Mouse (Mus musculus): ENCODE measurements at regions not wholly inside any gene's neighbourhood (a gene's known extent, or its start where the extent isn't known, plus 50 kb on each side); places are given as distances from the start of the nearest gene placed in this dataset.

DNA sequence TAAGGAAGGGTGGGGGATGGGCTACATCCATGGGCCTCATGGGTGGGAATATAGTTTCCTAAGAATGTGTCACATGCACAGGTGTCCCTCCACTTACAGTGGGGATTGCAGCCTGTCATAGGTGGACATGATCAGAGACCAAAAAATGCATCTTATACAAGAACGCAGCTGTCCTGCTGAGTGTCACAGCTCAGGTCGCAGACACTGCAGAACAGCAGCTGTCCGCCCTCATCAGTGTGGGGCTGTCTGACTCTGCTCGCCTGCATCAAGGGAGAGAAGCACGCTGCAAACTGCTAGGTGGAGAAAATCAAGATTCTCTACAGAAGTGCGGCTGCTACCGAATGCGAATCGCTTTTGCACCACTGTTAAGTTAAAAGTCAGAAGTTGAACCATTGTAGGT is 158.6 kb upstream of the Csf3r start:
- DNase-seq = no peak
- intact Hi-C loops (cut with DNase I; ENCODE audit: low total_unique reads) = no loop called here

DNA sequence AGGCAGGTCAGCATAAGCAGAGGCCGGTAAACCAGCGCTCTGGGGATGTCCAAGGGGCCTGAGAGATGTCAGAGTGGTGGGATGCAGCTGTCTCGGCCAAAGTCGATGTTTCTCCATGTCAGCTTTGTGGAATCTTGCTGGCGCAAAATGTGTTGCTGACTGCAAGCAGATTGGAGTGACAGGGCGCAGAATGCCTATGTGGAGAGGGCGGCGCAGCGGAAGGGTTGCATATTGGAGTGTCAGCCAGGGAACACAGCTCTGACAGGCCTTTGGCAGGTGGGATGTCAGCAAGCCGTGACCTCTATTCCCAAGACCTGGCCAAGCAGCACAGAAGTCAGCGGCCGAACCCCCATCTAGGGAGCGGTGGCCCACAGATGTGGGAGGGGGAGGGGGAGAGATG is 153.1 kb upstream of the Csf3r start:
- intact Hi-C loops (cut with DNase I; ENCODE audit: low total_unique reads) = no loop called here
- no peak for DNase-seq

DNA sequence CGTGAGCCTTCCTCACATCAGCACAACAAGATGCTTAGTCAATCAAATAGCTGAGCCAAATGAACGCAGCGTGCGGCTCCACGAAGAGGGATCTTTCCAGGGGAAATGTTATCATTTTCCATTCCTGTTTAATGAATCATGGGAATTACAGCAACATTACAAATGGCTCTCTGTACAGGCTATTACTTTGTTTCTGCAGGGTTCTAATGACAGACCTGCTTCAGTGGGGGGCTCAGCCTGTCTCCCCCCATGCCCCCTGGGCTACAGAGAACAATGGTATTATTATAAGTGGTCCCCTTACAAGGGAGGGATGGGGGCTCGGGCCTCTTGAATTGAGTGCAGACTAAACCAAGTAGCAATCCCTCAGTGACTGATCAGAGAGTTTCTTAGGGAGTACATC is 144.3 kb upstream of the Csf3r start:
- DNase-seq = no peak
- intact Hi-C loops (cut with DNase I; ENCODE audit: low total_unique reads) = no loop called here

DNA sequence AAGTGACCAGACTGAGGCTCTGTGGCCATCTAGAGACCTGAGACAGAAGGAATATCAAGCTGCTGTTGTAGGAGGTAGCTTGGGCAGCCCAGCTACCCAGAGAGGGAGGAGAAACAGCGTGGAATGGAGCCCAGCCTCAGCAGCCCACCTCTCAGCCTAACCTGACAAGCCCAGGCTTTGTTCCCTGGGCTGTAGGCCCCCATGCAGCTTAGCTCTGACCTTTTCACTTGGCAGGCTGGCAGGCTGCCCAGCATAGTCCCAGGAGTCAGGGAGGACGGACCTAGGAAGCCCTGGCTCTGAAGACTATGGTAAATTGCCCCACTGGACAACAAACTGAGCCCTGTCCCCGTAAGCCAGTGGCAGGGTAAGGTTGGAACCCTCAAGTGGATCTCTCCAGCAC is 141.8 kb upstream of the Csf3r start:
- intact Hi-C loops (cut with DNase I; ENCODE audit: low total_unique reads) = no loop called here
- DNase-seq = peak; percentile 17

DNA sequence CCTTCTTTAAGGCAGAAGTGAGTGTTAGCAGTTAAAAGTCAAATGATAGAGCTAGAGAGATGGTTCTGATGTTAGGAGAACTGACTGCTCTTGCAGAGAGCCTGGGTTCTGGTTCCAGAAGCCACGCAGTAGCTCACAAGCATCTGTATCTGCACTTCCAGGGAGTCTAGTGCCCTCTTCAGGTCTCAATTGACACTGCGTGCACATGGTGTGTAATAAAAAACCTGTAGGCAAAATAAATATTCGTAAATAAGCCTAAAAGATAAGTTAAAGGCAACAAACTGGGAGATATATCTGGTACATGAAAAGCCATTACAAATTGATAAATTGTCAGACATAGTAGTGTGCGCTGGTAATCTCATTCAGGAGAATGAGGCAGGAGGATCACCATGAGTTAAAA is 133.8 kb upstream of the Csf3r start:
- intact Hi-C loops (cut with DNase I; ENCODE audit: low total_unique reads) = no loop called here

DNA sequence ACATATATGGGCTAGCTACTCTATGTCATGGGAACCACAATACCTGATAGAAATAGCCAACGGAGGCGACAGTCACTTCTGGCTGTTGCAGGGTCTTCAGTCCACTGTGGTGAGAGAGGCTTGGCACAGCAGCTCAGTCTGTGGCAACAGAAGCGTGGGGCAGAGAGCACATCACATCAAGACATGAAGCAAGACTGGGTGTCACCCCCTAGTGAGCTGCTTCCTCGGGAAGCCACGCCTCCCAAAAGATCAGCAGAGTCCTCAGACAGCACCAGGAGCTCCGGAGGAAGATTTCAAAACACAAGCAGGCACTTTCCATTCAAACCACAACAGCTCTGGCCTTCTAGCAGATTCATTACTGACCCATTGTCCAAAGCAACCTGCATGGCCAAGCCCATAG is 131.2 kb upstream of the Csf3r start:
- intact Hi-C loops (cut with DNase I; ENCODE audit: low total_unique reads) = no loop called here
- no peak for DNase-seq

More for the DNA sequence above, 133.8 kb upstream of the Csf3r start:
- DNase-seq = no peak

DNA sequence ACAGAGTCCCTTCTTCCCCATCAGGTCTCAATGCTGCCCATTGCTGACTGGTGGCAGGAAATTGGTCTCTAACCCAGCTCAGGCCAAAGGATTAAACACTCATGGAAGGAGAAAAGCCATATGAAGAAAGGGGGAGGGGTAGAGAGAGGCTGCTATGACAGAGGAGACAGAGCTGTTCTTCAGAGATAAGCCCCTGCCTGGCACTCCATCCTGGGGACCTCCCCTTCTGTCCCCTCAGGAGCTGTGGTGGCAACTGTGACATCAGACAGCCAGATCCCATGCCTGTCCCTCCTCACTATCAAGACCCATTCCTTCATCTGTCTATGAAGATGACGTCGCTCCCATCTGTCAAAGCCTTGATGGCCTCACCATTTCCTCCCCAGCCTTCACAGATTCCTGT is 126.6 kb upstream of the Csf3r start:
- DNase-seq = no peak
- intact Hi-C loops (cut with DNase I; ENCODE audit: low total_unique reads) = no loop called here

DNA sequence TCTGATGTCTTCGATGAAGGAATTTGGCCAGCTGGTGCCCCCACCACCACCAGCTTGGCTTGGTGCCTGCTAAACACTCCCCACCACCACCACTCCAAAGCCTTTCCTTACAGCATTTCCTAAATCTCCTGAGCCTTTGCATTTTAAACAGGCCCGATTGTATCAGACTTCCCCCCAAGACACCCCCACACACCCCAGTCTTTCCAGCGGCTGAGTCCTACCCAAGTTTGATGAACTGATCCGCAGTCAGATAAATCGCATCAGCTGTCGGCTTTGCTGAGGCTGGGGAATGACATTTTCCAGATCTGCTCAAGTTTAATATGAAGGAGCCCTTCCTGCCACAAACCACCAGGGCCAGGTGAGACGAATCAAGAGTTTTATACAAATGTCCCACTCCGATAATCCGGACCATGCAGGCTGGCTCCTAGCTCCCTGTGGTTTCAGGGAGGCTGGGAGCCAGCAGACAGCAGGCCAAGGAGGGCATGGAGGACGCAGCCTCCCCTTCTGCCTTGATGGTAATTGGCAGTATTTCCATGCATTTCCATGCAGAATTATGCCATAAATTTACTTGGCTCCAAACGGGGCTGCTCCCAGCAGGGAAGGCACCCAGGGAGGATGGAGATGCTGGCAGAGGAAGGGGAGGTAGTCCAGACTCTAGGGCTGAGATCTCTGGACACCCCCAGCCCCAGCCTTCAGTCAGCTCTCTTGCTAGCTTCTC is 125.6 kb upstream of the Csf3r start:
- DNase-seq = no peak
- intact Hi-C loops (cut with DNase I; ENCODE audit: low total_unique reads) = no loop called here

DNA sequence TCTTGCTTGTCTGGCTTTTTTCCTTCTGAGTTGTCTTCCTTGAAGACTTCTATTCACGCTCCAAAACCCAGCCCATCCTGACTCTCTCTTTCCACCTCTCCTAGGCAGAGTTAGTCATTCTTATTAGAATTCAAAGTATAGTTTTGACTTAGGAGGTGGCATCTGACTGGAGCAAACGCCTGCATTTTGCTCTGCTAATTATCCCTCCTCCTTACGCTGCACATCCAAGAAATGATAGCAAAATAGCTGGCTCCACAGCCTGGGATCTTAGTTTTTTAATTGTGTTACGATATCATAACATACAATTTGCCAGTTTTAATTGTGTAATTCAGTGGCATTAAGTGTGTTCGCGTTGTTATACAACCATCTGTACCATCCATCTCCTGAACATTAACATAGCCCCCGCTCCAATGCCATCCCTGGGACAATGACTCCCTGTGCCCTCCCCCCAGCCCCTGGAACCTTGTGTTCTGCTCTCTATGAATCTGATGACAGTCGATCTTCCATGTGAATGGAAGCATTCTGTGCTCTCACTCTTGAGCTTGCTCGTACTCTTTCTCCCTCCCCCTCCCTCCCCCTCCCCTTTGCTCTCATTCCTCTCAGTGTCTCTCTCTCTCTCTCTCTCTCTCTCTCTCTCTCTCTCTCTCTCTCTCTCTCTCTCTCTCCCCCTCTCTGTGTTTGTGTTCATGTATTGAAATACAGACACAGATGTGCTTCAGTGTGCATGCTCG is 122.6 kb upstream of the Csf3r start:
- intact Hi-C loops (cut with DNase I; ENCODE audit: low total_unique reads) = no loop called here

DNA sequence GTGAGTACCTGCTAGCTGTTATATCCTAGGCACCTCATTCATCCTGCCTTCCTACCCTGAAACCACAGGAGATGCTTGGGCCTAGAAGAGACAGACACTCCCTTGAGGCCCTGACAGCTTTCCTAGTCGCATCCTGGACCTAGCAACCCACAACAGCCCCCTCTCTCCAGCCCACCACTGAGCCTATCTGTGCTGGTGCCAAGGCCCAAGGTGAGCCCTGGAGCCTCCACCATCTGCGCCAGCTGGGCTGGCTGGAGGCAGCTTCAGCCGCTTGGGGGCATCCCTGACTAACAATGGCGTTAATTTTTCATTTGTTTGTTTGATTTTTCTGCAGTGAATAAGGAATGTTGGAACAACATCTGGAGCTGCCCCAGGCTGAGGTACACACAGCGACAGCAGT is 118.1 kb upstream of the Csf3r start:
- intact Hi-C loops (cut with DNase I; ENCODE audit: low total_unique reads) = no loop called here
- no peak for DNase-seq

More for the DNA sequence above, 122.6 kb upstream of the Csf3r start:
- DNase-seq = no peak

DNA sequence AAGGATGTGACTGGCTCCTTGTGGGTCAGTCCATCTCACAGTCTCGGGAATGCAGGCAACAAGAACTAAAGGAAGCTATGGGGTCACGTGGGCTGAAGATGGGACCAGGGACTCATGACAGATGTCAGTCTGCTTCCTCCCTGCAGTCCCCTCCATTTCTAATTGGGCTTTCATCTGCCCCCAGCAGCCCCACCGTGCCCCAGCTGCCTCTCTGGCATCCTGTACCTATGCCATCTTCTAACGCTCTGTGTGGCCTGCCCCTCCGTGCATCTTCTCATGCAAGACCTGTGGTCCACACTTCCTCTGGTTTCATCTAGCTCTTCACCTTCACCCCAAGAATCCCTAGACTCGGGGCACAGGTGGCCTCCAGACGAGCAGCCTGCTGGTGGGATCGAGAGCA is 115.4 kb upstream of the Csf3r start:
- intact Hi-C loops (cut with DNase I; ENCODE audit: low total_unique reads) = no loop called here
- DNase-seq = no peak

DNA sequence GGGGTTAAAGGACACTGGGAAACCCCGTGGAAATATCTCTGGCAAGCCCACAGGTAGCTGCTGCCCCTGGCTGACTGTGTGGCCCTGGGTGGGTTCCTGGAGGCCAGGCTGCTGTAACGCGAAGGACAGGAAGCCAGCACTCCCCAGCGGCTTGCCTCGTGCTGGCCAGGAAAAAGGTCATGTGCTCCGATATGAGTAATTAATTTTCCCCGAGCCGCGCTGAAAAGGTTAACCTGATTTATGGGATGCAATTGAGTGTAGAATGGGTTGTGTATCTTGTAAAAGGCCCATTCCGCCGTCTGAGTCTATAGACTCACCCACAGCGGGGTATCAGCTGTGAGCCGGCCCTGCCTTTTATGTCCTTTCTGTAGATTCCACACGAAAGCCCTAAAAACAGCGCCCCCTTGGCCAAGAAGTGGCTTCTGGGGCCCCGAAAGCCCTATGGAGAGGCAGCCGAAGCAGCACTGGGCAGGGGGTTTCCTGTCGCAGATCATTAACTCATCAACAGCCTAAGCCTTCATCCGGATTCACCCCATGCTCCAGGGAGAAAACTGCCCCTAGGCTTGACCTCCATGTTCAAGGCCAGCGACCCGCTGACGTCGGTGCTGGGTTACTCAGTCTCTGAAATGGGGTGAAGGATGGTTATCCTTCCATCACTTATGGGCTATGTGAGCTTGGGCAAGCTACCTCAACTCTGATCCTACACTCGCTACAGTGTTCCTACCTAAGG is 112.6 kb upstream of the Csf3r start:
- intact Hi-C loops (cut with DNase I; ENCODE audit: low total_unique reads) = no loop called here
- no peak for DNase-seq

DNA sequence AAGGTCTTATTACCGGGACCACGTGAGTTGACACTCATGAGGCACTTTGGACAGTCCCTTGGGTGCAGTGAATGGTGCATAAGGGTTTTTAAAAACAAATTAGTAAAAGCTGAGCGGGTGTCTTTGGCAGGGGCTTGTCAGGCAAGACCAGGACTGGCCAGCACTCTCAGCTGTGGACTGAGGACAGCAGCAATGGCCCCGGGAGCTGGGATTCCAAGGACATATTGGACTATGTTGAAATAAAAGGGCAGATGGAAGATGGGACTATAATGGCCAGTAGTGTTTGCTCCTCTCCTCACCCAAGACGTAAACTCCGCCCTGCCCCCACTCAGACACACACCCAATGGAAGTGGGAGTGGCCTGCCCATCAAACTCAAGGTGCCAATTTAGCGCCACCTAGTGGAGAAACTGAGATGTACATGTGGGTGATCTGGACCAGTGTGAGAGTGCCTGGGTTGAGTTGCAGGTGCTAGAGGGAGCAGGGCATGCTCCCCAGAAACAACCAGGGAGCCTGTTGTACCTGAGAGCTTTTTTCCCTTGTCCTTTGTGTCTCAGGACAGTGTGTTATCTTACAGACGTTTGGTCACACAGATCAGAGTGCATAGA is 111.8 kb upstream of the Csf3r start:
- DNase-seq = peak; percentile 47
- intact Hi-C loops (cut with DNase I; ENCODE audit: low total_unique reads) = no loop called here

DNA sequence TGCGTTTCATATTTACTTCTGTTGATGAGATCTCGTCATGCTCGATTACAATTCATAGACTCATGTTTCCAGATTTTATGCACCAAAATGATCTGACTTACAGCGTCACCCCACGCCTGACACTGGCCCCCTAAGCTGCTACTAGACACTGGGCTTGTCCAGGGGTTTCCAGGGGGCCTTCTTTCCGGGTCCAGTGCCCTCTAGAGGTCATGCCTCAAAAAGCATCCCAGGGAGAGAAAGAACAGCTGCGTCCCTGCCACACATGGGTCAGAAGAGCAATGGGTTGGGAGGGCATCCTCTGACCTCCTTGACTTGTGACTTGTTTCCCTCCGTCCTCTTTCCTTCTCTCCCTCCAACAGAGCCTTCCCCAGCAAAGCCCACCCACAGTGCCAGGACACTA is 109.2 kb upstream of the Csf3r start:
- no peak for DNase-seq
- intact Hi-C loops (cut with DNase I; ENCODE audit: low total_unique reads) = no loop called here

DNA sequence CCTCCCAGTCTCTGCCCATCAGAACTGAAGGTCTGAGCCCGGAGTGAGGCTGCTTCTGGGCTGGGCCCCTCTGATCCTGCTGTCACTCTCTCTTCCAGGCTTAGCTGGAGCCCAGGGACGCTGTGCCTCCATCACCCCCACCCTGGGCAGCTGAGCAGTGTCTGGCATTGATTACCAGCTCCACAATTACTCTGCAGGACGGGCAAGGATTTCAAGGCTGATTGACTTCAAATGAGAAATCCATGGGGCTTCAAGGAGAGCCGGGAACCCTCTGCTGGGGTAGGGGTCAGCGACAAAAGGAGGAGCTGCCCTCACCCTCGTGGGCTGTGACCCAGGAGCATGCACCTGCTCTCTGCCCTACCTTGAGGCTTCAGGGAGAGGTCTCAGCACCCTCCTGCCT is 107.1 kb upstream of the Csf3r start:
- intact Hi-C loops (cut with DNase I; ENCODE audit: low total_unique reads) = no loop called here
- DNase-seq = no peak

DNA sequence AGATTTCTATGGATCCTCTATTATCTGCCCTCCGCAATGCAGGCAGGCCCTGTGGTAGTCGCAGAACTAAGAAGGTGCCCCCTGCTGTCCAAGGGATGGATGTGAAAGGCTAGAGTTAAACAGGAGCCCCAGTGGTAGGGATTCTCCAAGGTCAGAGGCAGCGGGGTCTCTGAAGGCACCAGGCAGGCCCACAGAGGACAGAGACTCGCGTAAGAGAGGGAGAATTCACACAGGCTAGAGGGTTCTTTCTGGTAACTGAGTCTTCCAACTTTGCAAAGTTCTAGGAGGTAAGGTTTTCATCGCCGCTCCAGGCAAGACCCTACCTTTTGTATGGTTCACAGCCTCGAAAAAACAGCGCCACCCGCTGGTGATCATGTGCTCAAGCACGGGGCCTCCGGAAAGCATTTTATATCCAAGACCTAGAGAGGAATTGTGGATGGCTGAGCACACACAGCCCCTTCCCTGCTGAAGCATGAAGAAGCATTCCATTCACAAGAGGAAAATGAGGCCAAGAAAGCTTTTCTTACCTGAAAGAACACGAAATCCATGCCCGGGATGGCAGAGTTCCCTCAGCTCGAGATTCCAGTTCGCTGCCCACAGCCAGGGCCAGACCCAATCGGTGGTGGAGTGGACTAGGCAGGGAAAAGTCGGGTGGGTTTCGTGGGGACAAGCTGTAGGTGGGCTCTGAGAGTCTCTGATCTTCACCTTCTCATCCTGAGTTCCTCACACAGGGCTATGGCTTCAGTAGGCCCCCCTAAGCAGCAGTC is 102.6 kb upstream of the Csf3r start:
- intact Hi-C loops (cut with DNase I; ENCODE audit: low total_unique reads) = no loop called here
- DNase-seq = no peak

DNA sequence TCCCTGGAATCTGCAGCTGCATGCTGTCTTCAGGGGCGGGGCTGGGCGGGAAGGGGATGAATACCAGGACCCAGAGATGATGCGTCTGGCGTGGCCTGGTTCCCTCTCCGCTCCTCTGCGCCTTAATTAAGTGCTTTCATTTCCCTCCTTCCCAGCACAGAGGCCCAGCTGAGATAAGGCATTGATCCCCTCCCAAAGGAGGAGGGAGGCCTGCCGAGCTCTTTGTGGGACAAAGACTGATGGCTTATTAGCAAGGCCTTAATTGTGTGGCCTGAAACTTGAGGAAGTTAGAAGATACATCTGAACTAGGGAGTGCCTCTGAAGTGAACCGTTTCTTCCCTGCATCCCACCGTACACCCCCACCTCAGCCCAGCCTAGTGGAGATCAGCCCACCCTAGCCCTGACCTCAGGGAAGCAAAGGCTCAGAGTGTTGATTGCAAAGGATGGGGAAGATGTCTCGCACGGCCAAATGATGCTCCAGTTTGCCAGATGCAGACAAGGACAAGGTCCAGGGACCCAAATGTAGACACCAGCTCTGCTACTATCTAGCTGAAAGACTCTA is 102.0 kb upstream of the Csf3r start:
- intact Hi-C loops (cut with DNase I; ENCODE audit: low total_unique reads) = no loop called here
- DNase-seq = no peak

DNA sequence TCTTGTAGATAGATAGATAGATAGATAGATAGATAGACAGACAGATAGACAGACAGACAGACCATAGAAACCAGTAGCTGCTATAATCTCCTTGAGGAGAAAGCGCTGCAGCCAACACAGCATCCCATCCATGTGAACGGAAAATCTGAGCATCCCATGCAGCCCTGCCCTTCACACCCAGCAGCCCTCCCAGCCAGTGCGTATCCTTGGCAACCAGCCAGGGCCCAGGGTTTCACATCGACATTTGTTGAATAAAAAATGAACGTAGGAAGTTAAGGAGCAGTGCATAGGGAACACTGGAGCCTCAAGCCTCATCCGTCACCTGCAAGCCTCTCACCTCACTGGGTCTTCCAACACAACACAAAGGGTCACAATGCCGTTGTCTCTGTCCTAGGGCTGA is 101.1 kb upstream of the Csf3r start:
- intact Hi-C loops (cut with DNase I; ENCODE audit: low total_unique reads) = no loop called here
- DNase-seq = no peak

DNA sequence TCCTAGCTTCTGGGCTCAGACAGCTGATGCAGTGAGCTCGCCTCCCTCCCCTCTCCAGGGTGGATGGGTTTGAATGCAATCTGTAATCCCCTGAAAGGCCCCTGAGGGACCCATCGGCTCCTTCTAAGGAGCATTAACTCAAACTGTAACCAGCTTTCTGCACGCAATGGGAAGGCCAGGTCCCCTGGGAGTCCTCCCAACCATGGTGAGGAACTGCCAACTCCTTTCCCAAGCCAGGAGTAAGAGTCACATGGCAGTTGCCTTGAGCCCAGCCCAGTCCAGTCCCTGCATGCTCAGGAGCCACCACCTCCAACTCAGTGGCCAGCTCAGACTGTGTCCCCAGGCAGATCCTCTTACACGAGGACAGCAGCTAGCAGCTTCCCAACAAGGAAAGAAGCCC is 96.2 kb upstream of the Csf3r start:
- no peak for DNase-seq
- intact Hi-C loops (cut with DNase I; ENCODE audit: low total_unique reads) = no loop called here
